Mouse (Mus musculus): ENCODE data around the gene BC037034. TPM values are rescaled to one million over a fixed set of nuclear protein-coding genes. Genes with fewer than 3 reads are reported as not detected.

BC037034 gene
- polyA plus RNA-seq (2014; fragmentation: Illumina TruSeq; extraction: RNeasy Lipid Tissue Mini Kit (QIAGEN cat#74804); ENCODE audit: low replicate concordance): 1.8 TPM

DNA sequence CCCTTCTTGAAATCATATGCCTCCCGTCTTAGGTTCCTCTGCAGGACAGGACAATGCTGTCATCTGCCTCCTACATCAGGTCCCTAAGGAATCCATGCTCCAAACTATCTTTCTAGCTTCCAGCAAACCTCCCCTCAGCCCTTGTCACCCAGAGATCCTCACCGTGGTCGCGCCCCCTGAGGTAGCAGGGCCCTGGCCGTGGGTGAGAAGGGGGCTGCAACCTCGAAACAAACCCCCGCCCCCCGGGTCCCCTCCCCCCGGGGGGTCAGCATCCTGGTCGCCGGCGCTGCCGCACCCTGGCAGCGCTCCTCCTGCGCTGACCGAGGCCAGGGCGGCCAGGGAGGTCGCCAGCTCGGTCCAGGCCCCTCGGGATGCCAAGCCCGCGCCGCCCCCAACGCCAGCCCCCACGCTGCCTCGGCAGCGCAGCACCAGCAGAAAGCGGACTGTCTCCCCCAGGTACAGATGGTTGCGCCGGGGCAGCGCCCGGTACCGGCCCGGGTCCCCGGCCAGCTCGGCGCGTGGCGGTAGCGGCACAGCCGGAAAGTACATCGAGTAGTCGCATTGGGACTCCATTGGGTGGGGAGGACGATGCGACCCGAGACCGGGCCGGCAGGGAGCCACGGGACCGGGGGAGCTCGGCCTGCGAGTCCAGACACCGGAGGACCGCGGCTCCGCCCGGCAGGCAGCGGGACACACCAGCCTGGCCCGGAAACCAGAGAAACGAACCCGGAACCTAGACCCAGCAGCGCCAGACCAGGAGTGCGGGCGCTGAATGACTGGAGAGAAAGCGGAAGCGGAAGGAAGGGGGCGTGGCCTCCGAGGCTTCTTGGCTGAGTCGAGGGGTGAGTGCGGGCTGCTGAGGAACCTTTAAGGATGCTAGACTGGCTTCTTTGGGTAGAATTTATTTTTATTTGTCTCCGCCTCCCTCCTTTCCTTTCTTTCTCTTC is at the start of gene BC037034:
TSS of gene BC037034 (minus strand) at position 774 of the 947 bp plus-strand sequence.

DNA sequence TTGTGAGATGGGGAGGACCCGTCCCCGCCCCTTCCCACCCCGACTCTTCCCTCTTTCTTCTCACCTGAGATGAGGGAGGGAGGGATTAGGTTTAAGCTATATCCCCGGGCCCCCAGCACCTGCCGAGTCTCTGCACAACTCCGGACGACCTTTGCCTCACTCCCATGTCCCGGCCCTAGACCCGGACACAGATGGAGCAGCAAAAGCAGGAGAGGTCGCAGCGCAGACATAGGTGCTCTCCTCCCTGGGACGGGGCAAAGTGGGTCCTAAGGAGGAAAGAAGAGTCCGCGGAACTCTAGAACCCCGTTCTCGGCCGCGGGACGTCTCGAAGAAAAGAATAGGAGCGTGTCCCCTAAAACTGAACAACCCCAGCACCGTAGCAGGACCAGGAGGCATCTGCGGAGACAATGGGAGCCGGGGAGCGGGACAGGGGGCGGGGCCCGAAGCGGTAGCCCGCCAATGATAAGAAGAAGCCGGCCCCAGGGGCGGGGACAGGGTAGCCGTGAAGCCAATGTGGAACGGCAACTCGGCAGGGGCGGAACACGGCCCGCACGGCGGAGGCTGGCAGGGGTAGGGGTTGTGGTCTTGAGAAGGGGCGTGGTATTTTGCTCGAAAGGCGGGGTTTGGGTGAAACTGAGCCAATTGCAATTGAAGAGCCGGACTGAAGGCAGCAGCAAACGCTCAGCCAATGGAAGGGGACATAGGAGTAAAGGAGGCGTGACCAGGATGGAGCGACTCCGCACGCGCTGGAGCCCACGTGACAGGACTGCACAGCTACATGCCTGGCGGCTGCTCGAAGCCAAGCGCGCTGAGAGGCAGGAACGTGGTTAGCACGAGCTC is 16.0 kb upstream of the BC037034 start, which contains the start of the genes Gm43720, Gpc2 and Stag3:
TSS of gene Gm43720 (minus strand) at position 374 of the 840 bp plus-strand sequence.
TSS of gene Gpc2 (minus strand) at position 421 of the 840 bp plus-strand sequence.
TSS of gene Stag3 (plus strand) at position 656 of the 840 bp plus-strand sequence.

DNA sequence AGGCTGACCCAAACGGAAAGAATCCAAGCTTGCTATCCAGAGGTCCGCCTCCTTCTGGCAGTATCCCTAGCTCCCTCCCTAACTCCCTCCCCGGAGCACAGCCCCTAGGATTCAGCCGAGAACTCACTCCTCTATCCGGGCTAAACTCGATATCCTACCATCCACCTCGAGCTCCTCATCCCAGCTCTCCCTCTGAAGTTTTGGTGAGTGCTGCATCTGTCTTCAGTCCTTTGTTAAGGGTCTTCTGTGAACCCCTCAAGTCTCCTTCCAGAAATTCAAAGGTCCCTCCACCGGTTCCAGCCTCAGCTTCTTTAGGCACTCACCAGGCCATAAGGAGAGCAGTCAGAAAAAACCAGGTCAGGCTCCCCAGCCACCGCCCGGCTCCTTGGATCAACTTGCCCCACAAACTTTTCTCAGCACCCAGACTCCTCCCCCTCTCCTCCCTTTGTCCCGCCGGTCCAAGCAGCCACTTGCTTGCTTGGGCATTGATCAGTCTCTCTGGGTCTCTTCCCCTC is 8.6 kb upstream of the BC037034 start, which contains the start of gene Gal3st4:
TSS of gene Gal3st4 (minus strand) at position 432 of the 515 bp plus-strand sequence.

DNA sequence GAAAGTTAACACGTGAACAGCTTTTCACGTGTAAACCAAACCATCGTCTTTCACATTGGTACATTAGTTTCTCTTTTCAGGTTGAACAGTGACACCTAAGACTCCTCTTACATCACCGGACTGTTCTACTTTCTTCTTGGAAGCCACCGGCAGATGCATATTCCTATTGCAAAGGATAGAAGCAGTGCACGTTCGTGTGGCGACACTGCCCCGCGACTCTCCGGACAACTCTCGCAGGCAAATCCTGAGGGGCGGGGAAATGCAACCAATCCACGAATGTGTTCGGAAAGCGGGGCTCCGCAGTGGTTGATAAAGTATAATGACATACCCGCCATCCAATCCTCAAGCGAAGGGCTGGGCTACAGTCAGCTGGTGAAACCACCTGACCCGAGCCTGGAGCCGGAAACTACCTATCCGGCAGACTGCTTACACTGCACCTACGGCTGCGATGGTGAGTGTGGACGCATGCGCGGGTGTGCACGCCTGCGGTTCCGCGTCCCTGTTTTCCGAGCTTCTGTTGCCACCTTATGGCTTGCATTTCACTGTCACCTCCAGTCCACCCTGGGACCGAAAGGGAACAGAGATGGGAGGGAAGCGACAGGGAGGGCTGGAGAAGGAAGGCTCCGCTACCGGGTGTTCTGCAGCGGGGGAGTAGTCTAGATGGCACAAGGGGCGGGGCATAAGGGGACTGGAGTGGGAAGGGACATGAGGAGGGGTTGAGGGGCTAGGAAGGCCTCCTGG is 8.3 kb downstream of the BC037034 start, which contains the start of gene Lamtor4:
TSS of gene Lamtor4 (plus strand) at position 130 of the 741 bp plus-strand sequence.

DNA sequence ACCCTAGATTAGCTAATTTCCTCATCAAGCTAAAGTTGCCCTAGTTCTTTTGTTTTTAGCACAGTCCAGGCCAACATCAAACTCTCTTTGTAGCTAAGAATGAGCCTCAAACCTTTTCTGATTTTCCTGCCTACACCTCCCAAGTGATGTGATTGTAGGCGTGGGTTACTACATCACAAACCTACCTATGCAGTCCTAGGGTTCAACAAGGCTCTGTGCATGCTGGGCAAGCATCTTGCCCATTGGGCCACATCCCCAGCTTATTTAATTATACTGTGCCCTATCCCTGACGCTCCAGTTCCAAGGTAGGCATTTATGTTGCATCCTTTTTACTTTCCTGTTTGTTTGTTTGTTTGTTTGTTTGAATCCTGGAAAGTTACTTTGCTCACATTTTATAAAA is 38.1 kb downstream of the BC037034 start, which contains the start of gene Nxpe5:
TSS of gene Nxpe5 (plus strand) at position 199 of the 400 bp plus-strand sequence.

Other genes with a start within 250 kb of the BC037034 start
- not detected for gene Smok3a, start 242.8 kb downstream of the BC037034 start, polyA plus RNA-seq (2014; fragmentation: Illumina TruSeq; extraction: RNeasy Lipid Tissue Mini Kit (QIAGEN cat#74804); ENCODE audit: low replicate concordance)
- not detected for gene Smok3b, start 242.6 kb downstream of the BC037034 start, polyA plus RNA-seq (2014; fragmentation: Illumina TruSeq; extraction: RNeasy Lipid Tissue Mini Kit (QIAGEN cat#74804); ENCODE audit: low replicate concordance)
- gene Smok3c, start 210.8 kb downstream of the BC037034 start, polyA plus RNA-seq (2014; fragmentation: Illumina TruSeq; extraction: RNeasy Lipid Tissue Mini Kit (QIAGEN cat#74804); ENCODE audit: low replicate concordance): not detected
- gene Zkscan1, start 178.9 kb downstream of the BC037034 start, polyA plus RNA-seq (2014; fragmentation: Illumina TruSeq; extraction: RNeasy Lipid Tissue Mini Kit (QIAGEN cat#74804); ENCODE audit: low replicate concordance): 27.6 TPM
- gene Zscan21, start 147.1 kb downstream of the BC037034 start, polyA plus RNA-seq (2014; fragmentation: Illumina TruSeq; extraction: RNeasy Lipid Tissue Mini Kit (QIAGEN cat#74804); ENCODE audit: low replicate concordance): 7.8 TPM
- gene Zfp113, start 108.3 kb downstream of the BC037034 start, polyA plus RNA-seq (2014; fragmentation: Illumina TruSeq; extraction: RNeasy Lipid Tissue Mini Kit (QIAGEN cat#74804); ENCODE audit: low replicate concordance): 8.9 TPM
- gene Cops6, start 103.0 kb downstream of the BC037034 start, polyA plus RNA-seq (2014; fragmentation: Illumina TruSeq; extraction: RNeasy Lipid Tissue Mini Kit (QIAGEN cat#74804); ENCODE audit: low replicate concordance): 35.3 TPM
- 4.4 TPM for gene Ap4m1, start 92.0 kb downstream of the BC037034 start, polyA plus RNA-seq (2014; fragmentation: Illumina TruSeq; extraction: RNeasy Lipid Tissue Mini Kit (QIAGEN cat#74804); ENCODE audit: low replicate concordance)
- 7.4 TPM for gene Mcm7, start 91.6 kb downstream of the BC037034 start, polyA plus RNA-seq (2014; fragmentation: Illumina TruSeq; extraction: RNeasy Lipid Tissue Mini Kit (QIAGEN cat#74804); ENCODE audit: low replicate concordance)
- gene Taf6, start 76.6 kb downstream of the BC037034 start, polyA plus RNA-seq (2014; fragmentation: Illumina TruSeq; extraction: RNeasy Lipid Tissue Mini Kit (QIAGEN cat#74804); ENCODE audit: low replicate concordance): 2.5 TPM
- gene Cnpy4, start 76.5 kb downstream of the BC037034 start, polyA plus RNA-seq (2014; fragmentation: Illumina TruSeq; extraction: RNeasy Lipid Tissue Mini Kit (QIAGEN cat#74804); ENCODE audit: low replicate concordance): 6.1 TPM
- gene Mblac1, start 69.7 kb downstream of the BC037034 start, polyA plus RNA-seq (2014; fragmentation: Illumina TruSeq; extraction: RNeasy Lipid Tissue Mini Kit (QIAGEN cat#74804); ENCODE audit: low replicate concordance): 0.33 TPM
- gene Nxpe5, start 38.1 kb downstream of the BC037034 start, polyA plus RNA-seq (2014; fragmentation: Illumina TruSeq; extraction: RNeasy Lipid Tissue Mini Kit (QIAGEN cat#74804); ENCODE audit: low replicate concordance): 0.30 TPM
- gene Lamtor4, start 8.6 kb downstream of the BC037034 start, polyA plus RNA-seq (2014; fragmentation: Illumina TruSeq; extraction: RNeasy Lipid Tissue Mini Kit (QIAGEN cat#74804); ENCODE audit: low replicate concordance): 0.71 TPM
- not detected for gene Gal3st4, start 8.8 kb upstream of the BC037034 start, polyA plus RNA-seq (2014; fragmentation: Illumina TruSeq; extraction: RNeasy Lipid Tissue Mini Kit (QIAGEN cat#74804); ENCODE audit: low replicate concordance)
- not detected for gene Gm43720, start 15.9 kb upstream of the BC037034 start, polyA plus RNA-seq (2014; fragmentation: Illumina TruSeq; extraction: RNeasy Lipid Tissue Mini Kit (QIAGEN cat#74804); ENCODE audit: low replicate concordance)
- gene Gpc2, start 16.0 kb upstream of the BC037034 start, polyA plus RNA-seq (2014; fragmentation: Illumina TruSeq; extraction: RNeasy Lipid Tissue Mini Kit (QIAGEN cat#74804); ENCODE audit: low replicate concordance): 0.67 TPM
- 0.48 TPM for gene Stag3, start 16.2 kb upstream of the BC037034 start, polyA plus RNA-seq (2014; fragmentation: Illumina TruSeq; extraction: RNeasy Lipid Tissue Mini Kit (QIAGEN cat#74804); ENCODE audit: low replicate concordance)
- 1.3 TPM for gene Pvrig, start 77.9 kb upstream of the BC037034 start, polyA plus RNA-seq (2014; fragmentation: Illumina TruSeq; extraction: RNeasy Lipid Tissue Mini Kit (QIAGEN cat#74804); ENCODE audit: low replicate concordance)
- gene Zfp157, start 177.4 kb upstream of the BC037034 start, polyA plus RNA-seq (2014; fragmentation: Illumina TruSeq; extraction: RNeasy Lipid Tissue Mini Kit (QIAGEN cat#74804); ENCODE audit: low replicate concordance): 18.0 TPM

Data from small intestine, adult 10 weeks (tissue).